ENCODE assay signal across 16 mouse cellular contexts in genomic region chr17:64836892-64837291, GRCm38 (mm10). TPM values are rescaled to one million over a fixed set of nuclear protein-coding genes. Genes with fewer than 3 reads are reported as not detected.
A peak's percentile ranks its signal among the peaks of the same experiment; 100 is the strongest.
DNase-seq lines count a peak whose midpoint lies in the region; ATAC-seq lines count a peak whose summit lies in the region.
"Had no signal": no experiment of that assay in that cellular context is flagged by ENCODE, and none has a peak within 500 bp of the region (broad histone marks: within the 10 kb centered on the region; RNA-seq: fewer than 3 reads in every experiment).

No protein-coding gene starts in this region.

- H3K27ac ChIP-seq in forebrain, embryonic 15.5 days (replicated peaks) = no peak overlapping the region
- peak overlapping the region; percentile 56 for H3K27ac ChIP-seq in midbrain, embryonic 15.5 days
- H3K27ac ChIP-seq: intestine, embryonic 15.5 days; liver, embryonic 13.5 days had no signal

- peaks cover 13% of the 10 kb centered on the region; the same call in 1 of the 2 replicates for H3K4me1 ChIP-seq in forebrain, embryonic 15.5 days
- peaks cover 16% of the 10 kb centered on the region for H3K4me1 ChIP-seq in midbrain, embryonic 15.5 days
- H3K4me1 ChIP-seq: heart, embryonic 12.5 days; intestine, embryonic 15.5 days; liver, embryonic 13.5 days had no signal

- ATAC-seq in forebrain, embryonic 15.5 days (replicated peaks) = peak; percentile 74
- peak; percentile 86 for ATAC-seq in midbrain, embryonic 15.5 days (replicated peaks)
- ATAC-seq in megakaryocyte, adult 5-6 weeks (ENCODE audit: poor library complexity, severe bottlenecking) = no peak
- ATAC-seq: intestine, embryonic 15.5 days had no signal

- H3K9ac ChIP-seq in forebrain, embryonic 15.5 days (replicated peaks) = no peak overlapping the region
- H3K9ac ChIP-seq in midbrain, embryonic 15.5 days = no peak overlapping the region
- H3K9ac ChIP-seq: heart, embryonic 12.5 days; intestine, embryonic 15.5 days; liver, embryonic 13.5 days had no signal

- DNase-seq in embryo, embryonic 11 days = peak; percentile 12
- no peak for DNase-seq in embryo, embryonic 9.5 days (ENCODE audit: extremely low spot score)
- peak; percentile 8 for DNase-seq in left cerebral cortex, adult 11 months (ENCODE audit: low spot score)
- DNase-seq in left cerebral cortex, adult 8-10 months (ENCODE audit: low spot score in 2 of 2) = no peak
- DNase-seq in gastrocnemius, adult 8-10 months (ENCODE audit: low spot score in 2 of 2) = no peak
- DNase-seq: liver, embryonic 13.5 days; right cerebral cortex, postnatal 25 days had no signal

- peak overlapping the region; percentile 11; the same call in 1 of the 2 replicates for H3K4me2 ChIP-seq in forebrain, embryonic 15.5 days (replicated peaks)
- H3K4me2 ChIP-seq in midbrain, embryonic 15.5 days = peak overlapping the region; percentile 28
- H3K4me2 ChIP-seq: heart, embryonic 12.5 days; intestine, embryonic 15.5 days; liver, embryonic 13.5 days had no signal

- H3K9me3 ChIP-seq in forebrain, embryonic 15.5 days = no peaks in the 10 kb centered on the region
- no peaks in the 10 kb centered on the region for H3K9me3 ChIP-seq in midbrain, embryonic 15.5 days
- H3K9me3 ChIP-seq: heart, embryonic 12.5 days; intestine, embryonic 15.5 days; liver, embryonic 13.5 days had no signal

- H3K27me3 ChIP-seq in forebrain, embryonic 15.5 days = no peaks in the 10 kb centered on the region
- H3K27me3 ChIP-seq in midbrain, embryonic 15.5 days (replicated peaks) = no peaks in the 10 kb centered on the region
- H3K27me3 ChIP-seq: heart, embryonic 12.5 days; intestine, embryonic 15.5 days; liver, embryonic 13.5 days had no signal

- H3K4me3 ChIP-seq in forebrain, embryonic 15.5 days = no peak overlapping the region
- H3K4me3 ChIP-seq in midbrain, embryonic 15.5 days = no peak overlapping the region
- H3K4me3 ChIP-seq: heart, embryonic 12.5 days; intestine, embryonic 15.5 days; liver, embryonic 13.5 days had no signal

- no peaks in the 10 kb centered on the region for H3K36me3 ChIP-seq in forebrain, embryonic 15.5 days
- H3K36me3 ChIP-seq in midbrain, embryonic 15.5 days (replicated peaks) = no peaks in the 10 kb centered on the region
- H3K36me3 ChIP-seq: G1E; heart, embryonic 12.5 days; intestine, embryonic 15.5 days; liver, embryonic 13.5 days had no signal

- 3% methylated on average over 7 of the region's 7 CpGs for WGBS in forebrain, embryonic 15.5 days
- 4% methylated on average over 7 of the region's 7 CpGs for whole genome bisulfite sequencing in midbrain, embryonic 15.5 days

RNA-seq across cellular contexts. Expression of gene 4930583I09Rik, which starts 1.0 kb away (rescaled TPM):
- not detected for total RNA-seq in left cerebral cortex, adult 8-10 months (2022)
- not detected in 2 replicates for polyA plus RNA-seq in forebrain, embryonic 15.5 days (2015; fragmentation: Nextera tagmentation; extraction: Ambion mirVana)
- polyA plus RNA-seq in midbrain, embryonic 15.5 days (2015; fragmentation: Nextera tagmentation; extraction: Ambion mirVana) = not detected in 2 replicates
- total RNA-seq in gastrocnemius, adult 8-10 months (2022) = not detected
- total RNA-seq in megakaryocyte, adult 5-6 weeks (2015) = not detected in 2 replicates
- total RNA-seq in megakaryocyte, adult 5-6 weeks (2017) = not detected in 2 replicates
- total RNA-seq: G1E; left cerebral cortex, adult 18-20 months; megakaryocyte progenitor cell, adult 5-6 weeks had no signal
- polyA plus RNA-seq: G1E; heart, embryonic 12.5 days; intestine, embryonic 15.5 days; liver, embryonic 13.5 days; neural tube, embryonic 14.5 days had no signal

Comparison
In these comparisons a context has a peak if more than half of its experiments do, and no peak if none do; other contexts are left out.
1. DNase-seq: peak in embryo, embryonic 11 days (single experiment) and left cerebral cortex, adult 11 months (single experiment); none in embryo, embryonic 9.5 days (single experiment), left cerebral cortex, adult 8-10 months (0 of 2) and gastrocnemius, adult 8-10 months (0 of 2).